In genomic region chr14:35135056-35135455, GRCm38 (mm10) we compare ENCODE assay signal across 27 mouse cellular contexts.
"Had no signal": no experiment of that assay in that cellular context is flagged by ENCODE, and none has a peak within 500 bp of the region (broad histone marks: within the 10 kb centered on the region; RNA-seq: fewer than 3 reads in every experiment).

No protein-coding gene starts in this region.

- H3K36me3 ChIP-seq: heart, embryonic 13.5 days; heart, embryonic 15.5 days; hindbrain, embryonic 13.5 days; hindbrain, embryonic 15.5 days; kidney, embryonic 15.5 days; limb, embryonic 13.5 days; limb, embryonic 15.5 days; liver, embryonic 13.5 days; liver, embryonic 15.5 days had no signal

- H3K4me3 ChIP-seq: heart, embryonic 13.5 days; heart, embryonic 15.5 days; hindbrain, embryonic 13.5 days; hindbrain, embryonic 15.5 days; kidney, embryonic 15.5 days; limb, embryonic 13.5 days; limb, embryonic 15.5 days; liver, embryonic 13.5 days; liver, embryonic 15.5 days had no signal

- H3K4me2 ChIP-seq: heart, embryonic 11.5 days; heart, embryonic 13.5 days; heart, embryonic 15.5 days; hindbrain, embryonic 13.5 days; hindbrain, embryonic 15.5 days; kidney, embryonic 15.5 days; limb, embryonic 13.5 days; limb, embryonic 15.5 days; liver, embryonic 11.5 days; liver, embryonic 13.5 days; liver, embryonic 15.5 days had no signal

- H3K27ac ChIP-seq: heart, embryonic 13.5 days; heart, embryonic 15.5 days; hindbrain, embryonic 13.5 days; hindbrain, embryonic 15.5 days; hindbrain, postnatal 0 days; kidney, embryonic 15.5 days; kidney, postnatal 0 days; limb, embryonic 13.5 days; limb, embryonic 15.5 days; liver, embryonic 13.5 days; liver, embryonic 15.5 days had no signal

- H3K27me3 ChIP-seq: heart, embryonic 13.5 days; heart, embryonic 15.5 days; hindbrain, embryonic 13.5 days; hindbrain, embryonic 15.5 days; kidney, embryonic 15.5 days; limb, embryonic 13.5 days; limb, embryonic 15.5 days; liver, embryonic 13.5 days; liver, embryonic 15.5 days had no signal

- H3K9ac ChIP-seq: heart, embryonic 13.5 days; heart, embryonic 15.5 days; hindbrain, embryonic 13.5 days; hindbrain, embryonic 15.5 days; kidney, embryonic 15.5 days; limb, embryonic 13.5 days; limb, embryonic 15.5 days; liver, embryonic 13.5 days; liver, embryonic 15.5 days had no signal

- ATAC-seq: hindbrain, postnatal 0 days; intestine, embryonic 16.5 days had no signal

- DNase-seq: gastrocnemius, postnatal 14 days; gastrocnemius, postnatal 36 days; heart, adult 18-20 months; heart, postnatal 14 days; heart, postnatal 36 days; kidney, adult 11 months; kidney, adult 2 months; kidney, adult 9 months; kidney, postnatal 14 days; kidney, postnatal 36 days; layer of hippocampus, adult 9-11 months; layer of hippocampus, postnatal 36 days; liver, embryonic 13.5 days; lung, adult 18-20 months had no signal

- H3K9me3 ChIP-seq: heart, embryonic 13.5 days; heart, embryonic 15.5 days; hindbrain, embryonic 13.5 days; hindbrain, embryonic 15.5 days; kidney, embryonic 15.5 days; limb, embryonic 13.5 days; limb, embryonic 15.5 days; liver, embryonic 13.5 days; liver, embryonic 15.5 days had no signal

- H3K4me1 ChIP-seq: heart, embryonic 13.5 days; heart, embryonic 15.5 days; kidney, embryonic 15.5 days; limb, embryonic 13.5 days; limb, embryonic 15.5 days; liver, embryonic 13.5 days; liver, embryonic 15.5 days had no signal
